Mouse (Mus musculus) MEL (cell line): ENCODE results near the gene Aktip. TPM values are rescaled to one million over a fixed set of nuclear protein-coding genes. Genes with fewer than 3 reads are reported as not detected.

Source experiments
- DNase-seq: peaks from one replicate; pipeline ENCODE4 v3.0.0; 2011; ENCODE audit warnings: low read depth, low spot score
- H3K27ac ChIP-seq: 2 replicates; pipeline ENCODE4 v1.5.1; 2012; ENCODE audit warnings: low read depth, mild to moderate bottlenecking, control low read depth, low read length, moderate library complexity; ENCODE audit not compliant: control insufficient read depth
- H3K27me3 ChIP-seq, 2 experiments: fragments of 150-350 bp in 1 of 2; sonication (generic) in 1 of 2; 2 replicates each; pipeline ENCODE4 v1.6.1; 2012; ENCODE audit warnings: low read length in 2 of 2, mild to moderate bottlenecking in 2 of 2, improper control_type of control experiment in 1 of 2, moderate library complexity in 1 of 2; ENCODE audit not compliant: insufficient read depth in 2 of 2, control insufficient read depth in 1 of 2
- H3K36me3 ChIP-seq, 2 experiments: 2 replicates each; pipeline ENCODE4 v1.6.1; 2012 to 2014; ENCODE audit warnings: low read length in 2 of 2, improper control_type of control experiment in 1 of 2, inconsistent platforms in 1 of 2, mild to moderate bottlenecking in 1 of 2; ENCODE audit not compliant: insufficient read depth in 2 of 2, control insufficient read depth in 1 of 2
- H3K4me1 ChIP-seq, 2 experiments: fragments of 150-350 bp in 1 of 2; sonication (generic) in 1 of 2; 2 replicates each; pipeline ENCODE4 v1.6.1; 2012; ENCODE audit warnings: low read length in 2 of 2, improper control_type of control experiment in 1 of 2, mild to moderate bottlenecking in 1 of 2; ENCODE audit not compliant: insufficient read depth in 2 of 2, control insufficient read depth in 1 of 2
- H3K4me3 ChIP-seq, 2 experiments: fragments of 150-350 bp in 1 of 2; sonication (generic) in 1 of 2; 2 replicates each; pipeline ENCODE4 v1.5.1; 2012; ENCODE audit warnings: low read depth in 2 of 2, low read length in 2 of 2, mild to moderate bottlenecking in 2 of 2, moderate library complexity in 2 of 2, control low read depth in 1 of 2, improper control_type of control experiment in 1 of 2; ENCODE audit not compliant: control insufficient read depth in 1 of 2, insufficient read depth in 1 of 2
- H3K79me2 ChIP-seq: 2 replicates; pipeline ENCODE4 v1.6.1; 2012; ENCODE audit warnings: mild to moderate bottlenecking, low read length, moderate library complexity; ENCODE audit not compliant: control insufficient read depth, poor library complexity, insufficient read depth
- H3K9ac ChIP-seq: 2 replicates; pipeline ENCODE4 v1.6.1; 2012; ENCODE audit warnings: low read depth, mild to moderate bottlenecking, control low read depth, low read length, moderate library complexity; ENCODE audit not compliant: control insufficient read depth, poor library complexity, severe bottlenecking
- H3K9me3 ChIP-seq: fragments of 150-350 bp; sonication (generic); replicated peaks from 2 replicates; pipeline ENCODE4 v1.6.1; 2012; ENCODE audit warnings: mild to moderate bottlenecking, low read length, improper control_type of control experiment, moderate library complexity; ENCODE audit not compliant: insufficient read depth
- CHD1 ChIP-seq: IDR thresholded peaks from 2 replicates; pipeline ENCODE4 v1.6.1; 2012; ENCODE audit warnings: low read depth, mild to moderate bottlenecking, inconsistent platforms, low read length, improper control_type of control experiment
- ELF1 ChIP-seq: IDR thresholded peaks from 2 replicates; pipeline ENCODE4 v1.6.1; 2014; ENCODE audit warnings: low read depth, mild to moderate bottlenecking, inconsistent platforms, low read length, improper control_type of control experiment, moderate library complexity
- EP300 ChIP-seq, 2 experiments: IDR thresholded peaks; 2 replicates each; pipeline ENCODE4 v1.6.1; 2011; ENCODE audit warnings: improper control_type of control experiment in 2 of 2, low read length in 2 of 2, low read depth in 1 of 2, mild to moderate bottlenecking in 1 of 2
- GABPA ChIP-seq: IDR thresholded peaks from 2 replicates; pipeline ENCODE4 v1.6.1; 2012; ENCODE audit warnings: low read depth, mild to moderate bottlenecking, inconsistent platforms, low read length, improper control_type of control experiment, moderate library complexity
- GATA1 ChIP-seq: IDR thresholded peaks from 2 replicates; pipeline ENCODE4 v1.6.1; 2011; ENCODE audit warnings: low read depth, low read length, improper control_type of control experiment
- KAT2A ChIP-seq: conservative IDR thresholded peaks from 2 replicates; pipeline ENCODE4 v1.6.1; 2012; ENCODE audit warnings: low read depth, low read length, improper control_type of control experiment, inconsistent platforms
- MEF2A ChIP-seq: IDR thresholded peaks from 2 replicates; pipeline ENCODE4 v1.6.1; 2014; ENCODE audit warnings: low read depth, mild to moderate bottlenecking, inconsistent platforms, low read length, improper control_type of control experiment; ENCODE audit not compliant: poor library complexity, insufficient replicate concordance, severe bottlenecking; ENCODE audit errors: extremely low read depth
- NRF1 ChIP-seq: IDR thresholded peaks from 2 replicates; pipeline ENCODE4 v1.6.1; 2014; ENCODE audit warnings: low read depth, mild to moderate bottlenecking, inconsistent platforms, low read length, improper control_type of control experiment, moderate library complexity; ENCODE audit not compliant: poor library complexity, insufficient read depth, severe bottlenecking
- POLR2A ChIP-seq, 2 experiments: IDR thresholded peaks; 2 replicates each; pipeline ENCODE4 v1.6.1; 2011 to 2012; ENCODE audit warnings: low read length in 2 of 2, mild to moderate bottlenecking in 2 of 2, control low read depth in 1 of 2, improper control_type of control experiment in 1 of 2, low read depth in 1 of 2, moderate library complexity in 1 of 2; ENCODE audit not compliant: control insufficient read depth in 1 of 2, insufficient read depth in 1 of 2, poor library complexity in 1 of 2
- POLR2AphosphoS2 ChIP-seq: IDR thresholded peaks from 2 replicates; pipeline ENCODE4 v1.6.1; 2011; ENCODE audit warnings: low read length, improper control_type of control experiment
- RCOR1 ChIP-seq: IDR thresholded peaks from 2 replicates; pipeline ENCODE4 v1.6.1; 2012; ENCODE audit warnings: low read depth, mild to moderate bottlenecking, inconsistent platforms, low read length, improper control_type of control experiment
- SMC3 ChIP-seq: IDR thresholded peaks from 2 replicates; pipeline ENCODE4 v1.6.1; 2011; ENCODE audit warnings: low read depth, low read length, improper control_type of control experiment
- USF1 ChIP-seq: IDR thresholded peaks from 2 replicates; pipeline ENCODE4 v1.6.1; 2014; ENCODE audit warnings: low read depth, mild to moderate bottlenecking, inconsistent platforms, low read length, improper control_type of control experiment, moderate library complexity
- USF2 ChIP-seq, 2 experiments: IDR thresholded peaks; 2 replicates each; pipeline ENCODE4 v1.6.1; 2011 to 2012; ENCODE audit warnings: improper control_type of control experiment in 2 of 2, low read length in 2 of 2, borderline replicate concordance in 1 of 2, inconsistent platforms in 1 of 2, low read depth in 1 of 2, mild to moderate bottlenecking in 1 of 2; ENCODE audit not compliant: insufficient read depth in 1 of 2
- ZC3H11A ChIP-seq: IDR thresholded peaks from 2 replicates; pipeline ENCODE4 v1.6.1; 2012; ENCODE audit warnings: low read depth, mild to moderate bottlenecking, inconsistent platforms, low read length, improper control_type of control experiment
- ZMIZ1 ChIP-seq: IDR thresholded peaks from 2 replicates; pipeline ENCODE4 v1.6.1; 2012; ENCODE audit warnings: low read depth, mild to moderate bottlenecking, inconsistent platforms, low read length, improper control_type of control experiment, moderate library complexity
- polyA plus RNA-seq, 2 experiments: library from polyadenylated mRNA; stranded (reverse) in 1 of 2; unstranded in 1 of 2; fragments of >175 nt in 1 of 2; fragments of >200 nt in 1 of 2; gene quantifications; 2 replicates each; pipeline versions ENCODE4 v1.2.1 to v1.2.4; 2012; ENCODE audit warnings: low replicate concordance in 2 of 2, low read depth in 1 of 2; ENCODE audit not compliant: insufficient read length in 2 of 2, insufficient read depth in 1 of 2, missing spikeins in 1 of 2
- total RNA-seq: library from RNA; depleted of rRNA; stranded (reverse); fragments of 300-350 nt; gene quantifications from 2 replicates; pipeline ENCODE4 v1.2.3, GENCODE M21; 2012; rRNA removed

The Aktip gene
- total RNA-seq (4.4 and 4.6 TPM in 2 replicates), polyA plus RNA-seq (1 to 10 TPM in 1 of 2 experiments, not detected in 1; 8.5 TPM)

GRCm38 (mm10) chr8:91199876-91200275 is at the start of gene Aktip:
Gene Aktip (minus strand): TSS chr8:91199976.
- TF ChIP-seq ELF1 = no peak
- TF ChIP-seq CHD1 = no peak
- no peaks in the 10 kb centered on the region for H3K36me3 ChIP-seq
- H3K27ac ChIP-seq = no peak within 1 kb of the TSS
- H3K27me3 ChIP-seq = no peaks in the 10 kb centered on the region; a peak in 1 of 4 replicates
- H3K79me2 ChIP-seq = no peaks in the 10 kb centered on the region
- no peaks in the 10 kb centered on the region; a peak in 1 of 4 replicates for H3K4me1 ChIP-seq
- no peak within 1 kb of the TSS for H3K4me3 ChIP-seq
- DNase-seq = no peak
- H3K9me3 ChIP-seq = no peaks in the 10 kb centered on the region
- no peak within 1 kb of the TSS for H3K9ac ChIP-seq

- no peak overlapping the region for H3K27ac ChIP-seq
- no peak for DNase-seq
- no peak overlapping the region for H3K4me3 ChIP-seq
- peaks cover 15 to 18% of the 10 kb centered on the region in 2 experiments for H3K4me1 ChIP-seq
- no peaks in the 10 kb centered on the region for H3K79me2 ChIP-seq
- H3K36me3 ChIP-seq = peaks cover 0 to 26% of the 10 kb centered on the region in 2 experiments; a peak in 3 of 4 replicates
- no peak overlapping the region for H3K9ac ChIP-seq
- H3K27me3 ChIP-seq = no peaks in the 10 kb centered on the region
- H3K9me3 ChIP-seq = no peaks in the 10 kb centered on the region
- TF ChIP-seq POLR2A (IDR thresholded peaks at IDR 0.05; ENCODE audit: control insufficient read depth in 1 of 2, insufficient read depth in 1 of 2, low read depth in 1 of 2, low read length in 2 of 2, poor library complexity in 1 of 2) = no peak
- no peak for TF ChIP-seq SMC3
- TF ChIP-seq EP300 (IDR thresholded peaks at IDR 0.05; ENCODE audit: low read depth in 1 of 2, low read length in 2 of 2) = no peak
- TF ChIP-seq KAT2A = no peak
- no peak for TF ChIP-seq ZC3H11A
- no peak for TF ChIP-seq CHD1
These were observed 46.2 kb upstream of the Aktip start for GRCm38 (mm10) chr8:91245821-91246454.

GRCm38 (mm10) chr8:91242721-91243120 is 42.9 kb upstream of the Aktip start:
- no peaks in the 10 kb centered on the region for H3K79me2 ChIP-seq
- H3K36me3 ChIP-seq = peaks cover 0 to 4% of the 10 kb centered on the region in 2 experiments; a peak in 2 of 4 replicates
- H3K4me3 ChIP-seq = no peak overlapping the region
- H3K27me3 ChIP-seq = no peaks in the 10 kb centered on the region
- H3K27ac ChIP-seq = no peak overlapping the region
- H3K9ac ChIP-seq = no peak overlapping the region
- no peaks in the 10 kb centered on the region for H3K9me3 ChIP-seq
- 0 out of 4 replicates have a peak, but pooled peaks cover 0 to 2% of the 10 kb centered on the region in 2 experiments for H3K4me1 ChIP-seq
- DNase-seq = no peak
- no peak for TF ChIP-seq NRF1
- no peak for TF ChIP-seq KAT2A
- TF ChIP-seq SMC3 = no peak
- no peak for TF ChIP-seq GATA1
- TF ChIP-seq EP300 (IDR thresholded peaks at IDR 0.05; ENCODE audit: low read depth in 1 of 2, low read length in 2 of 2) = no peak
- TF ChIP-seq USF2 (IDR thresholded peaks at IDR 0.05; ENCODE audit: borderline replicate concordance in 1 of 2, insufficient read depth in 1 of 2, low read depth in 1 of 2, low read length in 2 of 2) = no peak
- no peak for TF ChIP-seq USF1
- no peak for TF ChIP-seq POLR2AphosphoS2
- no peak for TF ChIP-seq ZMIZ1
- TF ChIP-seq GABPA = no peak
- TF ChIP-seq RCOR1 = no peak
- no peak for TF ChIP-seq MEF2A
